Mouse (Mus musculus) liver, adult 2 months (tissue): ENCODE measurements around the gene Rangap1.

ENCODE experiments used
- CTCF ChIP-seq: fragments of 200-500 bp; IDR thresholded peaks from 2 replicates; pipeline ENCODE4 v1.5.1; 2011; ENCODE audit warnings: low read depth, low read length, control low read depth
- POLR2A ChIP-seq: fragments of 200-500 bp; IDR thresholded peaks from 2 replicates; pipeline ENCODE4 v1.6.1; 2011; ENCODE audit warnings: low read length, control low read depth; ENCODE audit not compliant: insufficient read depth; ENCODE audit errors: extremely low read depth

DNA sequence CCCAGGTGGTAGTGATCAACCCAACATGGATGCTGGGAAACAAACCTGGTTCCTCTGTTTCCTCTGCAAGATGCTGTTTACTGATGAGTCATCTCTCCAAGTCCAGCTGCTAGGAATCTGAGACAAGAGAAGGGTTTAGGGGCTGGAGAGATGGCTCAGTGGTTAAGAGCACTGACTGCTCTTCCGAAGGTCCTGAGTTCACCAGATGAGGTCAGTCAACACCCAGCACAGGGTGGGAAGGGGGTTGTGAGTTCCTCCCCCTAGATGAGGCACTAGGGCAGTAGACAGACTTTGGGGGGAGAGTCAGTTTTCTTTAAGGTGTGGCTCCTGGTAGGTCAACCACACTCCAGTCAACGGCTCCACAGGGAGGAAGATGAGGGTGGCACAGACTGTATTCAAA, 83.6 kb downstream of the Rangap1 start:
- no peak for TF ChIP-seq CTCF
- TF ChIP-seq POLR2A: no peak
